Mouse (Mus musculus) E14TG2a.4 (cell line): ENCODE data around the gene Dzip1l.

Experiments used
- CTCF ChIP-seq: conservative IDR thresholded peaks from 2 replicates; pipeline ENCODE4 v1.5.1; 2014; ENCODE audit warnings: low read length
- NANOG ChIP-seq: IDR thresholded peaks from 2 replicates; pipeline ENCODE4 v1.6.1; 2014; ENCODE audit warnings: borderline replicate concordance, low read length, mixed read lengths
- POU5F1 ChIP-seq: IDR thresholded peaks from 2 replicates; pipeline ENCODE4 v1.6.1; 2014; ENCODE audit warnings: low read length, borderline replicate concordance

GRCm38 (mm10) chr9:99667596-99667995 is 38.3 kb downstream of the Dzip1l start:
- no peak for TF ChIP-seq CTCF
- no peak for TF ChIP-seq POU5F1
- no peak for TF ChIP-seq NANOG
